Mouse (Mus musculus) hematopoietic stem cell, adult 5-6 weeks (primary cell): ENCODE measurements around the gene 4930562C15Rik. TPM values are rescaled to one million over a fixed set of nuclear protein-coding genes. Genes with fewer than 3 reads are reported as not detected.

Experiments
- ATAC-seq, 2 experiments: fragments of 125-278 bp in 1 of 2; replicated peaks in 1 of 2; 2 replicates each; pipeline ENCODE4 v1.8.0; 2016 to 2017; ENCODE audit warnings: inconsistent platforms in 2 of 2, mild to moderate bottlenecking in 2 of 2, moderate number of reproducible peaks in 2 of 2, low read depth in 1 of 2, moderate TSS enrichment in 1 of 2; ENCODE audit not compliant: low FRiP score in 2 of 2, poor library complexity in 2 of 2, severe bottlenecking in 2 of 2, insufficient read depth in 1 of 2, low TSS enrichment in 1 of 2
- total RNA-seq: library from RNA; stranded (forward); fragments of 172-1452, 232-1000 nt; gene quantifications from 2 replicates; pipeline ENCODE4 v1.2.3, GENCODE M21; 2017

Gene 4930562C15Rik
- total RNA-seq, 1 experiment from 2014 or later = 3.4 TPM

- no peak for ATAC-seq
These were observed 15.1 kb downstream of the 4930562C15Rik start for GRCm38 (mm10) chr16:4850361-4850760.

DNA sequence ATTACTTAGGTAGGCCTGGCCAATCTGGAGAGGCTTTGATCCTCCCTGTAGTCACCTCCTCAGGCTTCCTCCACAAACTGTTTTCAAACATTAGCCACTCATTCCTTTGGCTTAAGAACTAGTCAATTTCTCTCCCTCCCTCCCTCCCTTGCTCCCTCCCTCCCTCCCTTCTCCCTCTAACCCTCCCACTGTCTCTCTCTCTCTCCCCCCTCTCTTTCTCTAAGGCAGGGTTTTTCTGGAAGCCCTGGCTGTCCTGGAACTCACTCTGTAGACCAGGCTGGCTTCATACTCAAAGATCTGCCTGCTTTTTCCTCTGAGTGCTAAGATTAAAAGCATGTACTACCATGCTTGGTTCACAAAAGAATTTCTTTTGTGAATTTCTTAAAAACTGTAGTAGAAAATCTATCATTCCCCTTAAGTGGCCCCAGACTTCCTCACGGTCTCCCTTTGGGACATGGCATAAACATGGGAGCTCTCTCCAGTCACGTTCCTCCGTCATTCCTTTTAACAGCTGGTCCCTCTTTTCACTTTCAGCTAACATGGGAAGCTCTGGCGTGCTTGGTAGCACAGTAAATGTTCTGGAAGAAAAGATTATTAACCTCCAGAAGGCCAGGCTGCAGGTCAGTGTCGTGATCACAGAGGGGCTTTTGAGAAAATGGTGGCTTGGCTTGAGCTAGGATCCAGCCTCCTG is 15.9 kb downstream of the 4930562C15Rik start:
- ATAC-seq = no peak

DNA sequence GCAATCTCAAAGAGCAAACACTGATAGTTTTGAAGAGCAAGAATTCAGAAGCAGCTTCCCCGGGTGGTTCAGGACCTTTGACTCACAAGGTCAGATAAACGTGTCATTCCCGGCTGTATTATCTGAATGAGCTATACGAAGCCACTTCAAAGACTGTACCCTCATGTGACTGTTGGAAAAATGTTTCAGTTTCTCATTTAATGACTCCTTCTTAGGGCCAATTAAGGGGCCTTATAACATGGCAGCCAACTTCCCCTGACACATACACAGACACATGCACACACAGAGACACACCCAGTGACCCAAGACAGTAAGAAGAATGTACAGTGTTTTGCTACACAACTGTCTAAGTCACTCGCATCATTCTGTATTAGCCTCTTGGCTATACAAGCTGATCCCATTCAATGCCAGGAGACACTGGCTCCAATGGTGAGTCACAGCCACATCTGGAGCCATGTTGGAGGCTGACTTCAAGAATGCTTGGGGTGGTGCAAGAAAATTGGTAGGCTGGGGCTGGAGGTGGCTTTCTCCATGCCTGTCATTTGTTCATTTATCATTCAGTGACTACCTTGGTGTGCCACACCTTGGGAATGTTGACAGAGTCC is 19.9 kb downstream of the 4930562C15Rik start:
- no peak for ATAC-seq

DNA sequence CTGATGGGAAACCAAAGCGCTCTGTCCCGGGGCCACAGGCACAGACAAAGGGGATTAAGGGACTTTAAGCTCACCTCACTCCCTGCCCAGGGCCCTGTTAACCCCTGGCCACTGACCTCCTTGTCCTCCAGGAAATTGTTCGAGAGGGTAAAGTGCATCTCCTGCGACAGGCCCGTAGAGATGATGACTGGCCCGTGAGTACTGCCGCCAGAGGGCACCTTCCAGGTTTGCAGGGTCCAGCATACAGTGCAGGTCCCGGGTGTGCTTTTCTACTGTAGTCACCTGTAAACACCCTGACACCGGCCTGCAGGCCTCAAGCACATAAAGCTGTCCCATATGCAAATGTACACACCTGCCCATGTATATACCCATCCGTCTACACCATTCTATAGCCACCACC is 26.2 kb downstream of the 4930562C15Rik start:
- no peak for ATAC-seq

DNA sequence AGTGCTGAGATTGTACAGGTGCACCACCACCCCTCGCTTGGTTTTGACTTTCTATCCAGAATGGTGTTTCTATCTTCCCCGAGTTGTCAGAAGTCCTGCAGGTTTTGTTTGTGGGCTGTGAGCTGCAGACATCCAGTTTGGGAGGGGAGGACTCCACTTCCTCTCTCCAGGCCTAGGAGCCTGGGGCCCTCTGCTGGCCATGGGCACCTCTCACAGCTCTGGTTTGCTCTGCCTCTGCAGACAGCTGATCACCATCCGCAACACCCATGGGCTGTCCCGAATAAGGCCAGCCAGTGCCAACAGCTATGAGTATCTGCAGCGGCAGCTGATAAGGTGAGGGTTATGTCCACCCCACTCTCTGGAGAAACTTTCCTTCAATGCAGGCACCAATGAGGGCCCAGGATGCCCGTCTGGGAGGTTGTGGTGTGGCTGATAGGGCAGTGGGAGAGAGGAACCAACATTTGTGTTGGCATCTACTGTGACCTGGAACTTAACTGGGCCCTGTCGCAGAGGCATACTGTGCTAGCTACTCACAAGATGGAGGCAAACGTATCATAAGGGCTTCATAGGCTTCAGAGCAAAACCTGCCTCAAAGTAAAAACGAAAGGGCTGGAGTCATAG is 27.8 kb downstream of the 4930562C15Rik start:
- ATAC-seq = peak; percentile 95 to 96

DNA sequence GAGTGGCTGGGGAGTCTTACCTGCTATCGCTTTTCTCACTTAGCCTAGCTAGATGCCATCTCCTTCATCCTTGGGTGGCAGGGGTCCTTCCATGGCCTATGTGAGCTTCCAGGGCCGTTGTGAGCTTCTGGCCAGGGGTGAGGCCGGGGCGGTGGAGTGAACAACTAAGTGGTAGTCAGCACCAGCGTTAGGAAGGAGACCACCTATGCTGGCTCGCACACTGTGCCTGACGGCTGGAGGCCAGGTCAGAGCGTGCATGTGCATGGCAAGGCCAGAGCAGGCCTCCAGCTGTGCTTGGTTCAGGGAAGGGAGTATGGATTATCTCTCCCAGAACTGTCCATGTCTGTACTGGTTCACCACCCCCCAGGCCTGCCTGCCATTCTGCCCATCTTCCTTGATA is 28.5 kb downstream of the 4930562C15Rik start:
- no peak for ATAC-seq

- no peak for ATAC-seq
These were observed 31.0 kb downstream of the 4930562C15Rik start for GRCm38 (mm10) chr16:4866101-4866695.

DNA sequence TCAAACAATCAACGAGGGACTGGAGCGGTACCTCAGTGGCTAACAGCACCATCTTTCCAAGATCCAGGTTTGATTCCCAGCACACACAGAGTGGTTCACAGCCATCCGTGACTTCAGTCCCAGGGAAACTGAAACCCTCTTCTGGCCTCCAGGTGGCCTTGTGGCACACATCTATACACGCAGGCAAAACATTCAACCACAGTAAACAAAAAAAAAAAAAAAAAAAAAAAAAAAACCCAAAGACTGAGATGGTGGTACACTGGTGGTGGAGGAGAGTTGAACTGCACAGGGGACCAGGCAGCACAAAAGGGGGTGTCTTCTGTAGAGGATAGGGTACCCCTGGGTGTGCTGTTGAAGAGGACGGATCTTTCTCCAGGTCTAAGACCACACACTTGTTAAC is 35.3 kb downstream of the 4930562C15Rik start:
- no peak for ATAC-seq

DNA sequence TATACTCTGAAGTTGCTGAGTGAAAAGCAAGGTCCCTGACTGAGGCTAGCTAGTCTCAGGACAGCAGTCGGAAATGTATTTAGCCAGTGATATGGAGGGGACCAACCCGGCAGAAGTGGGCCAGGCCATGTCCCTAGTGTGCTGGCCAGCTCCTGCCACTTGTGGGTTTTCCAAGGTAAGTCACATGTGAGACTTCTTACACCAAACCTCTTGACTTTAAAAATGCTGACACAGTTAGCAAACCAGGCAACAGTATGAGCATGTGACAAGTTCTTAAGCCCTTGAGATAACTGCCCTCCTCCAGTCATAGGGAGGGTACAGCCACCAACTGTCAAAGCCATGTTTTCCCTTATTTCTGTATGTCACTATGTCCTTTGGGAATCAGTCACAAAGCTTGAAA is 36.7 kb downstream of the 4930562C15Rik start:
- no peak for ATAC-seq

DNA sequence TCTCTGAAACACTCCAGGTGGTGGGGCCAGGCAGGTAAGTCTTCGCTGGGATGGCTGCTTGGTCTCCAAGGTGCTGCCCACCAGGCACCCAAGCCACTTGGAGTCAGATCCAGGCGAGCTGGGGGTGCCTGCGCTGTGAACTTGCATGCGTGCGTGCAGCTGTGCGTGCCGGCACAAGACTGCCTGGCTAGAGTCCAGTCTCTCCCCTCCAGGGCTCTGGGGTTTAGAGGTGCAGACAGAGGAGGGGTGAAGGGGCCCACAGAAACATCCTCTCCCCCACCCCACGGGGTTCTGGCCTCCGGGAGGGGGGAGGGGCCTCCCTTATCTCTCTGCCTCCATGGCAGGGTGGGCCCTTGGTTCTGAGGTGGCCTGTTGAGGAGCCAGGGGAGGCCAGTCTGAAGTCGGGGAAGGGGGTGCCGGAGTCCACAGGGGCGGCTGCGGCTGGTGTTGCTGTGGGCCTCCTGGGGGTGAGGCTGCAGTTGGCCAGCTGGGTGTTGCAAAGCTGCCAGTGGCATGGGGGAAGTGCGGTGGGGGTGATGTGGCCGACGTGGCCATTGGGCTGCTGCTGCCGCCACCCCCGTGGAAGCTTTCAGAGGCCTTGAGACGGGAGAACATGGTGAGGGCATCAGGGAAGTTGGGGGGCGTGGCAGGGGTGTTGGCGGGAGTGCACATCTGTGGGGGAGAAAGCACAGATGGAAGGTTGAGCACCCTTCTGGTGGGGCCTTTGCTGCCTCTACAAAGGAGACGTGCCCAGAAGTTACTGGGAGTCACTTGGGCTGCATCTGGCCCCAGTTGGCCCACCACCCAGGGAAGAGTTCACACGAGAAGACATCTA is 40.2 kb downstream of the 4930562C15Rik start:
- no peak for ATAC-seq

DNA sequence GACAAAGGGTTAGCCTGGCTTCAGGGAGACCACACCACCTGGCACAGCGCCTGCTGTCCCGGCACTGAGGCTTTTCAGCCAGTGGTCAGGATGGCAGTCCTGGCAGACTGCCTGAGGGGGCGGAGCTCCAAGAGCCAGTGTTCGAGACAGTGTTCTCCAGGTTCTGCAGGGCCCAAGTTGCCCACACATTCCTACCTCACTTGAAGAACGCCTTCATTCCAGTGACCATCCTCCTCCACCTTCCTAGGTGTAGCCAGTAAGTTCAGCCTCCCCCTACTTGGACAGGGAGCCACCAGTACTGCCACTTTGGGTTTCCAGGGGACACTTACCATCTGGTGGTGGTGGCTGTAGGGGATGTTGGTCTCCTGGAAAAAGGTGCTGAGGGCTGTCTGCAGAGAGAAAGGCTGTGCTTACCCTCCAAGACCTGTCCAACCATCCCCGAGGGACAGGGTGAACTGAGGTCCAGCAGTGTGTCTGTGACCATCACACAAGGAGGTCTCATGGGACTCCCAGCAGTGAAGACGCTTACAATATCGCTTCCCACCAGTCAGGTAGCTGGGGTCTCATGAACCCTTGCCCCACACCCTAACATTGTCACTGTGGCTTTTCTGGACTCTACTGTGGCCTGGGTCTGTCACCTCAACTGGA is 40.9 kb downstream of the 4930562C15Rik start:
- ATAC-seq = no peak

DNA sequence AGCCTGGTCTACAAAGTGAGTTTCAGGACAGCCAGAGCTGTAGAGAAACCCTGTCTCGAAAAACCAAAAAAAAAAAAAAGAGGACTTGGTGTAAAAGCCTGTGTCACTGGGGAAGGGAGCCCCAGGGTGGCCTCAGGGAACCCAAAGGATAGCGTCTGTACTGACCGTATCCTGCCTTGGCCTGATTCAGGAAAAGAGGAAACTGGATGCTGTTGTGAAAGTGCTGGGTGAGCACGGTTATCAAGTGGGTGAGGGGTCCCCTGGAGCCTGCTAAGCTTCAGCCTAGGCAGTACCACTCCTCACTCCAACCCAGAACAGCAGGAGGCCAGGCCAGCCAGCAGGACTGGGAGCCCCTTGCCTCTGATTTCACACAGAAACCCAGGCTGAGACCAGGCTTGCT is 42.0 kb downstream of the 4930562C15Rik start:
- no peak for ATAC-seq

DNA sequence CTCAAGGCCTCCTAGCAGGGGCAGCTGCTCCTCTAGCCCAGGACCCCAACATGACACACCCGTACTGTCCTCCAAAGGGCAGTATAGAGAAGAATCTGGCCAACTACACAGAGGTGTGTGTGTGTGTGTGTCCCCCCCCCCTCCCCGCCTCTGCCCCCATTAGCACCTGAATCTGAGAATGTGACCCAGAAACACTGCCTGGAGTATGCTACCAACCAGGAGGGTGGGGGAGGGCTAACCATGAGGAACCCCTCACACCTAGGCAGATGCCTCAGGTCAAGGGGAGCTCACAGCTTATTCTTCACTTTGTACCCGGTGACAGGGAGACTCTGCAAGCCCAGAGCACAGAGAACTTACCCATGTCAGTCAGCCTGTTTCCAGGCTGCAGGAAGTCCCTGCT is 42.5 kb downstream of the 4930562C15Rik start:
- ATAC-seq = no peak

- ATAC-seq = peak; percentile 14 to 25; a peak in 2 of 4 replicates
These were observed 43.1 kb downstream of the 4930562C15Rik start for GRCm38 (mm10) chr16:4878192-4878885.

DNA sequence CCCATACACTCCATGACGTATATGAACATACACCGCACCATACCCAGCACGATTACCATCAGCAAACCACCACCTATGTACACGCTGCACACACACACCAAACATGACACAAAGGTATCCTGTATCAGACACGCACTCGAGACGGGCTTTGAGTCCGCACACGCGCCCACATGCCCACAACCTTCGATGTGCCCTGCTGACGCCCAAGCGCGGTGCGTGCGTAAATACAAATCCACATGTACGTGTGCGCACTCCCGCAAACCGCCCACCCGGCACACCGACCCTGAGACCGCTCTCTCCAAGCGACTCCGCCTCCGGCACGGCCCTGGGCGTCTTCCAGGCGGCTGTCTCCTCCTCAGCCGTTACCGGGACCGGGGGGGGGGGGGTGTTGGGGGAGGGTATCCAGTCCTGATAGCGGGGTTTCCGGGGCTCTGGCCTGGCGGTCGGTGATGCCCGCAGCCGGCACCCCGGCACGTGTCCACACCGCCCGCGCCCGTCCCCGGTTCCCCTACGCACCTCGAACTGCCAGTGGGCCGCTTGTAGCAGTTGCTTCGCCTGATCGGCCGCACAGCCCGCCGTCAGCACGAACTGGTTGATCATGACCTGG is 44.0 kb downstream of the 4930562C15Rik start:
- peak in 1 of 2 experiments; percentile 3; a peak in 2 of 4 replicates for ATAC-seq

DNA sequence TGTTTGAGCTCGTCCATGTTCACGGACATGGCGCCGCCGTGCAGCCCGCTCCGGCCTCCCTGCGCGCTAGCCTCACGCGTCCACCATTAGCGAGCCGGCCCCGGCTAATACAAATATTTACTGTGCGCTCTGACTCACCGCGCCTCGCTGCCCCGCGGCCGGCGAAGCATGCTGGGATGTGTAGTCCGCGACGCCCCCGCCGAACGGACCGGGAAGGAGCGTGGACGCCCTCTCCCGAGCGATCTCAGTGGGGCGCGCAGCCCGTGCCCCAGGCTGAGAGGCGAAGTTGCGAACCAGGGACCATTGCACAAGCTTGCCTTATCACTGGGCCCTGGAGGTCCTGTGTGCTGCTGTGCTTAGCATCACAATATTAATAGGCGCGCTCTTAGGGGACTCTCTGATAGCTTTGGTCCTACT is 44.5 kb downstream of the 4930562C15Rik start:
- peak; percentile 47 to 54 for ATAC-seq
